Mouse (Mus musculus) hindbrain, embryonic 16.5 days (tissue): Measurements from ENCODE around the gene Nos2. TPM values are rescaled to one million over a fixed set of nuclear protein-coding genes. Genes with fewer than 3 reads are reported as not detected.

Experiments used
- ATAC-seq: fragments of 200-750 bp; cut with Nextera tagmentation; 2 replicates; pipeline ENCODE4 v1.8.0; 2017; ENCODE audit warnings: moderate TSS enrichment, moderate library complexity
- H3K27ac ChIP-seq: fragments of 300-500 bp; sonication (generic); 2 replicates; pipeline ENCODE4 v1.5.1; 2014; ENCODE audit warnings: low read depth, mild to moderate bottlenecking, control low read depth, low read length, moderate library complexity
- H3K27me3 ChIP-seq: fragments of 300-500 bp; sonication (generic); replicated peaks from 2 replicates; pipeline ENCODE4 v1.6.1; 2014; ENCODE audit warnings: low read length; ENCODE audit not compliant: control insufficient read depth, insufficient read depth
- H3K36me3 ChIP-seq: fragments of 300-500 bp; sonication (generic); 2 replicates; pipeline ENCODE4 v1.6.1; 2014; ENCODE audit warnings: mild to moderate bottlenecking, low read length, moderate library complexity, mixed read lengths; ENCODE audit not compliant: control insufficient read depth, insufficient read depth
- H3K4me1 ChIP-seq: fragments of 300-500 bp; sonication (generic); 2 replicates; pipeline ENCODE4 v1.6.1; 2014; ENCODE audit warnings: low read depth, low read length; ENCODE audit not compliant: control insufficient read depth, insufficient read depth
- H3K4me2 ChIP-seq: fragments of 300-500 bp; sonication (generic); 2 replicates; pipeline ENCODE4 v1.6.1; 2014; ENCODE audit warnings: mild to moderate bottlenecking, low read length, control low read depth, moderate library complexity
- H3K4me3 ChIP-seq: fragments of 300-500 bp; sonication (generic); 2 replicates; pipeline ENCODE4 v1.5.1; 2014; ENCODE audit warnings: mild to moderate bottlenecking, low read length, control low read depth, moderate library complexity
- H3K9ac ChIP-seq: fragments of 300-500 bp; sonication (generic); 2 replicates; pipeline ENCODE4 v1.6.1; 2014; ENCODE audit warnings: low read depth, mild to moderate bottlenecking, control low read depth, low read length, moderate library complexity
- H3K9me3 ChIP-seq: fragments of 300-500 bp; sonication (generic); 2 replicates; pipeline ENCODE4 v1.6.1; 2014; ENCODE audit warnings: mild to moderate bottlenecking, low read length, moderate library complexity; ENCODE audit not compliant: control insufficient read depth
- WGBS: fragments of 180-500 bp; shearing (Covaris S2); extraction: QIAGEN DNeasy Blood & Tissue Kit; methylation state at CpG from one replicate; pipeline ENCODE4 v1.1.7; 2014; 5-methylcytosine and 5-hydroxymethylcytosine counted together
- polyA plus RNA-seq: library from polyadenylated mRNA; unstranded; fragments of >200 nt; fragmentation: Nextera tagmentation; extraction: Ambion mirVana; gene quantifications from 2 replicates; pipeline ENCODE4 v1.2.1, GENCODE M21; 2015

Nos2 gene
- polyA plus RNA-seq, 1 experiment from 2014 or later: 0.96 TPM

DNA sequence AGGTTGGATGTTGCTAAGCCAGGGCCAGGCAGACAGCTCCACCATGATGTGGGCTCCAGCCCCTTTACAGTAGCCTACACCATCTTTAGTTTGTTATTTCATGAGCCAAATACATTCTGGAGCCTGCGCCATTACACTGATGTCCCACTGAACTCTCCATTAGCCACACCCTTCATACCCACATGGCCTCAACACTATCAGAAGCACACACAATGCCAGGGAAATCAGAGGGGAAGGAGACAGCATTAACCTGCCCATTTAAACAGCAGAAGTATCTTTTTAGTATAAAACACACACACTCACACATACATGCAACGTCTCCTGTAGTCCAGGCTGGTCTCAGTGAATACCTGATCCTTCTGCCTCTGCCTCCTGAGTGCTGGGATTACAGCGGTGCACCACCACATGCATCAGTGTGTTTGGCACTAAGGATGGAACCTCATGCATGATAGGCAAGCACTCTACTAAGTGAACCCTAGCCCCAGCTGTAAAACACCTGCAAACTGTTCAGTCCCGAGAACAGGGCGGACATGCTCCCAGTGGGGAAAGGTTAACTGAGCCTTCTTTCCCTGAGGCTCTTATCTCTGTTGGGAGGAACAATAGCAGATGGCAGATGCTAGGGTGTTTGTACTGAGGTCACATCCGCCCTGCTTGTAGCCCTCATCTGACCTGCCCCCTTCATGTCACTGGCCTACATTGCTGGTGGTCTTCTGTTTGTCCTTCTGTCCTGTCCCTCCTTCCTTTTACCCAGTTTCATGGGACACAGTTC, 87.6 kb downstream of the Nos2 start:
- H3K4me1 ChIP-seq: no peaks in the 10 kb centered on the region
- 81% methylated on average over 6 of the region's 6 CpGs for WGBS
- H3K36me3 ChIP-seq: no peaks in the 10 kb centered on the region
- no peak overlapping the region for H3K27ac ChIP-seq
- no peaks in the 10 kb centered on the region for H3K27me3 ChIP-seq
- no peaks in the 10 kb centered on the region for H3K9me3 ChIP-seq
- no peak for ATAC-seq
- no peak overlapping the region for H3K4me2 ChIP-seq
- no peak overlapping the region for H3K9ac ChIP-seq
- no peak overlapping the region for H3K4me3 ChIP-seq

DNA sequence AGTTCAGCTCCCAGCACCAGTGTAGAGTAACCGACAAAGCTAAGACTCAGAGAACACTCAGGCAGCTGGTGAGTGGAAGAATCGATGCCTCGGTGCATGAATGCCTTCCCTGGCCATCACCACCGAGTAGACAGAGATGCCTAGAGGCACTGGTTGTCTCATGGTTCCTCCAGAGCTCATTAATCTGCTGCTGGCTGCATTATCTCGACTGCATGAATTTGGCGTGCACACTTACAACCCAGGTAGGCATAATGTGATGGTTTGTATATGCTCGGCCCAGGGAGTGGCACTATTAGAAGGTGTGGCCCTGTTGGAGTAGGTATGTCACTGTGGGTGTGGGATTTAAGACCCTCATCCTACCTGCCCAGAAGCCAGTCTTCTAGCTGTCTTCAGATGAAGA, 88.3 kb downstream of the Nos2 start:
- 79% methylated on average over 7 of the region's 7 CpGs for WGBS
- no peaks in the 10 kb centered on the region for H3K4me1 ChIP-seq
- no peak for ATAC-seq

More for the DNA sequence above, 88.3 kb downstream of the Nos2 start:
- Histone ChIP-seq H3K4me3 (no peak overlapping the region), H3K9me3 (no peaks in the 10 kb centered on the region), H3K9ac (no peak overlapping the region), H3K4me2 (no peak overlapping the region), H3K36me3 (no peaks in the 10 kb centered on the region), H3K27me3 (no peaks in the 10 kb centered on the region), H3K27ac (no peak overlapping the region)

Other genes starting within 250 kb of the Nos2 start
- 19.4 and 20.7 TPM in 2 replicates for gene Nlk, start 223.4 kb upstream of the Nos2 start, polyA plus RNA-seq
- 29.0 and 29.6 TPM in 2 replicates for gene Ccnq, start 169.1 kb upstream of the Nos2 start, polyA plus RNA-seq
- 36.2 and 48.4 TPM in 2 replicates for gene Lyrm9, start 94.2 kb upstream of the Nos2 start, polyA plus RNA-seq
- 14.7 and 18.3 TPM in 2 replicates for gene Lgals9, start 64.2 kb downstream of the Nos2 start, polyA plus RNA-seq
- gene Ksr1, start 225.6 kb downstream of the Nos2 start, polyA plus RNA-seq: 4.4 and 6.1 TPM in 2 replicates